Mouse (Mus musculus) testis, adult 2 months (tissue): Measurements from ENCODE around the gene Srgap1.

Source experiments
- CTCF ChIP-seq: fragments of 200-500 bp; IDR thresholded peaks from 2 replicates; pipeline ENCODE4 v1.5.1; 2012; ENCODE audit warnings: low read depth, mild to moderate bottlenecking, inconsistent platforms, low read length, moderate library complexity; ENCODE audit not compliant: control insufficient read depth, insufficient read depth, insufficient replicate concordance
- POLR2A ChIP-seq: fragments of 200-500 bp; IDR thresholded peaks from 2 replicates; pipeline ENCODE4 v1.6.1; 2012; ENCODE audit warnings: low read depth, mild to moderate bottlenecking, inconsistent platforms, low read length, moderate library complexity; ENCODE audit not compliant: control insufficient read depth

GRCm38 (mm10) chr10:121731048-121731725 lies 315.9 kb downstream of the Srgap1 start:
- TF ChIP-seq CTCF: no peak
- TF ChIP-seq POLR2A: no peak
